Mouse (Mus musculus): ENCODE results near the gene Isca2.

Gene Isca2

DNA sequence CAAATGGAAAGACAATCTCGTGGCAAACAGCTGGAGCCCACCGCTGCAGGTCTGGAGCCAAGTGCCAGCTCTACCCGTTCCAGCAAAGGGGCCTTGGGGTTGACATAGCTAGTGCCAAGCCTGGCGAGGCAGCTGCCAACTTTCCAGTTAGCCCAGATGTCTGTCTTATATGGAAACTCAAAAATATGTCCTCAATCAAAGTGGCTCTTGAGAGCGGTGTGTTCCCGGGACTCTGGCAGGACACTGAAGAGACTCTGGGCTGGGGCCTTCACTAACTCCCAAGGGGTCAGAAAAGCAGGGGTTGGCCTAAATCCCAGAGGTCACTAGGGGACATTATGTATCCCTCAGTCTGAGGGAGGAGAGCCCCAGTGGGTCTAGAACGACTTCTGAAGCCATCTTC lies 50.5 kb downstream of the Isca2 start:
- DNase-seq, result no peak

DNA sequence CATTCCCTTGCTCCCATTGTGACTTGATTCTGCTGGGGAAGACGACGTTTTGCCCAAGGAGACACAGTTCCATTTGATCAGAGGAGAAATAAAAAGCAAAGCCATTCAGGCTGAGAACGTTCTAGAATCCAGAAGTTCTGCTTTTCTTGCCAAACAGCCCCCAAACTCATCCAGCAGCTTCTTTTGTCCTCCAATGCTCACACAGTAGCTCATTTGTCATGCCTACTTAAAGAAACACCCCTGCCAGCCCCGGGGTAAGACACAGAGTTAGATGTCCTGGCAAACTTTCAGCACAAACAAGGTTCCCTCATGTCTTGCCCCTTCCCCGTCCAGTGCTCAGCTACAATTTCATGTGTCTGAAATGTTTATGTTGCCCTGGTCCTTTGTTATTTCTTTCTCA lies 51.2 kb downstream of the Isca2 start:
- DNase-seq, result no peak
